Comparison of ENCODE assay signal across 25 mouse cellular contexts in the genomic region with DNA sequence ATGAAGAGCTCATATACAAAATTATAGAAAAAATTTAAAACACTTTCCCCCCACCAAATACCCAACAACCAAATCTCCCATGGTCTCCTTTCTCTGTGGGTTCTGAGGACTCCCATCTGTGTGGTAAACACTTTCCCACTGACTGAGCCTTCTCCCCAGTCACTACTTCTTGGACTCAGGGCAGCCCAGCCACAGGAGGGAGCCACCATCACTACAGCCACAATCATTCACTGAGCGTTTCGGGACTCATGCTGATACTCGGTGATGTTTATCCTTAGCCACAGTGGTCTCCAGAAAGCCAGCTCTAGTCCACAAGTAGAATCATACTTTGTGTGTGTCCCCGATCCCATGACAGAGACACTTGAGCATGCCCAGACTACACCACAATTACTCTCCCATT. TPM values are rescaled to one million over a fixed set of nuclear protein-coding genes. Genes with fewer than 3 reads are reported as not detected.
DNase-seq lines count a peak whose midpoint lies in the region; ATAC-seq and TF ChIP-seq lines count a peak whose summit lies in the region.
"Had no signal": no experiment of that assay in that cellular context is flagged by ENCODE, and none has a peak within 500 bp of the region (broad histone marks: within the 10 kb centered on the region; RNA-seq: fewer than 3 reads in every experiment).

No protein-coding gene starts in this region.

- no peak; the same call in none of the 2 replicates for TF ChIP-seq RAD21 in CH12.LX (IDR thresholded peaks at IDR 0.05; ENCODE audit: low read depth, low read length)

- ATAC-seq in hindbrain, postnatal 0 days, result no peak
- ATAC-seq in hindbrain, embryonic 14.5 days (ENCODE audit: low FRiP score), result no peak
- ATAC-seq in activated CD4-positive, CD25-positive, alpha-beta regulatory T cell, adult 4 months, result no peak
- ATAC-seq: forebrain, embryonic 13.5 days; forebrain, embryonic 15.5 days; forebrain, postnatal 0 days had no signal

- no peak for DNase-seq in hindbrain, postnatal 0 days (ENCODE audit: low spot score)
- no peak for DNase-seq in hindbrain, embryonic 14.5 days (ENCODE audit: low spot score)
- no peak for DNase-seq in CH12.LX (ENCODE audit: extremely low read depth)
- DNase-seq: adrenal gland, adult 8-10 months; adrenal gland, postnatal 14 days; adrenal gland, postnatal 36 days; cerebellum, adult 11-12 months; cerebellum, adult 2 months; cerebellum, adult 9-10 months; cerebellum, postnatal 10 days; cerebellum, postnatal 25 days; forebrain, postnatal 0 days had no signal

- no peaks in the 10 kb centered on the region for H3K36me3 ChIP-seq in hindbrain, postnatal 0 days (ENCODE audit: insufficient read depth, low read length)
- H3K36me3 ChIP-seq in hindbrain, embryonic 14.5 days (replicated peaks; ENCODE audit: control insufficient read depth, insufficient read depth), result no peaks in the 10 kb centered on the region
- H3K36me3 ChIP-seq in CH12.LX (replicated peaks in 1 of 2; ENCODE audit: control insufficient read depth in 1 of 2, insufficient read depth in 1 of 2, low read length in 1 of 2) (no peaks in the 10 kb centered on the region), ES-Bruce4 (ENCODE audit: control insufficient read depth, insufficient read depth, low read length, poor library complexity, severe bottlenecking) (no peaks in the 10 kb centered on the region)
- H3K36me3 ChIP-seq: embryonic facial prominence, embryonic 10.5 days; embryonic facial prominence, embryonic 12.5 days; forebrain, embryonic 15.5 days had no signal

- WGBS in hindbrain, postnatal 0 days, result 81% methylated on average over 4 of the region's 4 CpGs
- WGBS in hindbrain, embryonic 14.5 days, result 85% methylated on average over 4 of the region's 4 CpGs

- in situ Hi-C loops in CH12.LX (cut with MboI; ENCODE audit: low pct_ligation_motif_present, low pct_unique_long_range_greater_than_20kb, low sequenced_read_pairs), result loop anchor here (5.0 kb wide), 1 partner anchor 84 kb away; no protein-coding TSS in a partner anchor

- no peak for TF ChIP-seq POLR2A in CH12.LX (IDR thresholded peaks at IDR 0.05; ENCODE audit: low read depth, low read length)
- no peak for TF ChIP-seq POLR2A in ES-Bruce4 (IDR thresholded peaks at IDR 0.05; ENCODE audit: insufficient read depth, low read length)

- no peaks in the 10 kb centered on the region for H3K27me3 ChIP-seq in hindbrain, postnatal 0 days (ENCODE audit: insufficient read depth, low read length)
- H3K27me3 ChIP-seq in hindbrain, embryonic 14.5 days (ENCODE audit: control insufficient read depth, insufficient read depth, low read length), result no peaks in the 10 kb centered on the region
- H3K27me3 ChIP-seq in CH12.LX (replicated peaks) (no peaks in the 10 kb centered on the region), ES-Bruce4 (ENCODE audit: control insufficient read depth, insufficient read depth, low read length, poor library complexity, severe bottlenecking) (no peaks in the 10 kb centered on the region)
- H3K27me3 ChIP-seq: embryonic facial prominence, embryonic 12.5 days; forebrain, embryonic 13.5 days; forebrain, embryonic 15.5 days had no signal

- 0 out of 2 replicates have a peak, but pooled peaks have one; percentile 2 for TF ChIP-seq CTCF in hindbrain, postnatal 0 days (IDR thresholded peaks at IDR 0.05; ENCODE audit: low read depth)
- TF ChIP-seq CTCF in CH12.LX (conservative IDR thresholded peaks at IDR 0.05 in 1 of 2, IDR thresholded peaks at IDR 0.05 in 1 of 2; ENCODE audit: low read depth in 2 of 2, low read length in 2 of 2) (peak in 1 of 2 experiments; percentile 50; a peak in 2 of 4 replicates), ES-Bruce4 (IDR thresholded peaks at IDR 0.05; ENCODE audit: low read depth, low read length) (peak; percentile 17)

- no peaks in the 10 kb centered on the region for H3K9me3 ChIP-seq in hindbrain, postnatal 0 days (ENCODE audit: low read length)
- no peaks in the 10 kb centered on the region for H3K9me3 ChIP-seq in hindbrain, embryonic 14.5 days (ENCODE audit: control insufficient read depth, low read length)
- H3K9me3 ChIP-seq in CH12.LX (replicated peaks; ENCODE audit: low read length) (peaks cover 9% of the 10 kb centered on the region), ES-Bruce4 (replicated peaks; ENCODE audit: control insufficient read depth, insufficient read depth, low read length, poor library complexity, severe bottlenecking) (no peaks in the 10 kb centered on the region)
- H3K9me3 ChIP-seq: embryonic facial prominence, embryonic 10.5 days; embryonic facial prominence, embryonic 12.5 days; forebrain, embryonic 13.5 days; forebrain, embryonic 15.5 days had no signal

- H3K4me3 ChIP-seq in hindbrain, postnatal 0 days (ENCODE audit: low read length), result no peak overlapping the region
- no peak overlapping the region for H3K4me3 ChIP-seq in hindbrain, embryonic 14.5 days (replicated peaks; ENCODE audit: low read length)
- H3K4me3 ChIP-seq in CH12.LX (replicated peaks in 1 of 3; ENCODE audit: low read depth in 2 of 3, low read length in 2 of 3, poor library complexity in 1 of 3) (no peak overlapping the region), ES-Bruce4 (ENCODE audit: low read depth, low read length) (no peak overlapping the region)
- H3K4me3 ChIP-seq: embryonic facial prominence, embryonic 10.5 days; embryonic facial prominence, embryonic 12.5 days; forebrain, embryonic 13.5 days; forebrain, embryonic 15.5 days had no signal

- H3K4me1 ChIP-seq in hindbrain, postnatal 0 days (ENCODE audit: insufficient read depth, low read length), result no peaks in the 10 kb centered on the region
- H3K4me1 ChIP-seq in hindbrain, embryonic 14.5 days (replicated peaks; ENCODE audit: control insufficient read depth, insufficient read depth, low read length), result no peaks in the 10 kb centered on the region
- H3K4me1 ChIP-seq in CH12.LX (ENCODE audit: control insufficient read depth in 1 of 2, insufficient read depth in 2 of 2), result peaks cover 0 to 18% of the 10 kb centered on the region in 2 experiments; a peak in 3 of 4 replicates
- H3K4me1 ChIP-seq in ES-Bruce4 (ENCODE audit: control insufficient read depth, insufficient read depth, low read length), result no peaks in the 10 kb centered on the region
- H3K4me1 ChIP-seq: forebrain, embryonic 13.5 days; forebrain, embryonic 15.5 days had no signal

- no peak for TF ChIP-seq EP300 in CH12.LX (IDR thresholded peaks at IDR 0.05; ENCODE audit: low read length)
- TF ChIP-seq EP300 in ES-Bruce4 (IDR thresholded peaks at IDR 0.05; ENCODE audit: insufficient read depth, low read depth, low read length), result no peak

- no peak overlapping the region for H3K4me2 ChIP-seq in hindbrain, postnatal 0 days (ENCODE audit: low read depth, low read length)
- no peak overlapping the region for H3K4me2 ChIP-seq in hindbrain, embryonic 14.5 days (replicated peaks)
- no peak overlapping the region for H3K4me2 ChIP-seq in CH12.LX (ENCODE audit: insufficient read depth, low read depth, poor library complexity, severe bottlenecking)
- H3K4me2 ChIP-seq: embryonic facial prominence, embryonic 12.5 days; forebrain, embryonic 13.5 days; forebrain, embryonic 15.5 days had no signal

- no peaks in the 10 kb centered on the region for H3K79me2 ChIP-seq in CH12.LX (replicated peaks; ENCODE audit: control insufficient read depth, extremely low read depth, insufficient read depth, poor library complexity, severe bottlenecking)

- dilution Hi-C loops in CH12.LX (cut with MboI; ENCODE audit: extremely low pct_ligation_motif_present, extremely low pct_unique_long_range_greater_than_20kb, low sequenced_read_pairs), result no loop called here

- no peak overlapping the region for H3K27ac ChIP-seq in hindbrain, postnatal 0 days
- no peak overlapping the region for H3K27ac ChIP-seq in hindbrain, embryonic 14.5 days
- H3K27ac ChIP-seq in CH12.LX (ENCODE audit: insufficient read depth, low read depth), result no peak overlapping the region
- no peak overlapping the region for H3K27ac ChIP-seq in ES-Bruce4 (ENCODE audit: insufficient read depth, low read length)
- H3K27ac ChIP-seq: embryonic facial prominence, embryonic 10.5 days; embryonic facial prominence, embryonic 12.5 days; forebrain, embryonic 13.5 days; forebrain, embryonic 15.5 days had no signal

- H3K9ac ChIP-seq in hindbrain, postnatal 0 days (replicated peaks; ENCODE audit: low read length), result no peak overlapping the region
- no peak overlapping the region for H3K9ac ChIP-seq in hindbrain, embryonic 14.5 days
- no peak overlapping the region for H3K9ac ChIP-seq in CH12.LX (ENCODE audit: insufficient read depth, low read depth)
- no peak overlapping the region for H3K9ac ChIP-seq in ES-Bruce4 (ENCODE audit: low read depth, poor library complexity, severe bottlenecking)
- H3K9ac ChIP-seq: embryonic facial prominence, embryonic 12.5 days; forebrain, embryonic 13.5 days; forebrain, embryonic 15.5 days; forebrain, postnatal 0 days had no signal

RNA-seq across cellular contexts. Expression of a gene that starts 14.9 kb away (rescaled TPM):
- not detected in 2 replicates for total RNA-seq in hindbrain, postnatal 0 days (2014; rRNA removed)
- polyA plus RNA-seq in hindbrain, postnatal 0 days (2015; fragmentation: Nextera tagmentation; extraction: Ambion mirVana), result not detected in 2 replicates
- polyA plus RNA-seq in hindbrain, embryonic 14.5 days (2014; fragmentation: Nextera tagmentation; extraction: Ambion mirVana), result not detected in 2 replicates
- total RNA-seq in CH12.LX (2012; rRNA removed), result not detected in 2 replicates
- total RNA-seq in CH12.LX (2014; rRNA removed), result not detected in 2 replicates
- polyA plus RNA-seq in CH12.LX (2012; ENCODE audit: insufficient read length, low read depth), result 0.19 TPM in 1 of 2 replicates, not detected in the other
- not detected in 2 replicates for polyA plus RNA-seq in ES-Bruce4 (2011; ENCODE audit: insufficient read depth, insufficient read length, low read depth, missing spikeins)
- under 1 TPM in 1 of 2 experiments, not detected in 1; 0.44 TPM for polyA plus RNA-seq in activated CD4-positive, CD25-positive, alpha-beta regulatory T cell, adult 4 months (2017; shearing (Covaris generic))
- total RNA-seq: adrenal gland, adult 18-20 months; adrenal gland, adult 8-10 months; adrenal gland, postnatal 14 days; adrenal gland, postnatal 36 days; ES-E14; forebrain, postnatal 0 days; MEL had no signal
- polyA plus RNA-seq: C2C12; cerebellum, adult 2 months; cortical plate, adult 2 months; embryonic facial prominence, embryonic 10.5 days; embryonic facial prominence, embryonic 12.5 days; embryonic facial prominence, embryonic 14.5 days; forebrain, embryonic 11.5 days; forebrain, embryonic 13.5 days; forebrain, embryonic 15.5 days; forebrain, postnatal 0 days had no signal

RNA-seq across cellular contexts. Expression of a gene that starts 22.4 kb away (rescaled TPM):
- total RNA-seq in hindbrain, postnatal 0 days (2014; rRNA removed), result 1.2 TPM in 1 of 2 replicates, not detected in the other
- polyA plus RNA-seq in hindbrain, postnatal 0 days (2015; fragmentation: Nextera tagmentation; extraction: Ambion mirVana), result 0.30 and 0.36 TPM in 2 replicates
- polyA plus RNA-seq in hindbrain, embryonic 14.5 days (2014; fragmentation: Nextera tagmentation; extraction: Ambion mirVana), result 0.19 and 0.20 TPM in 2 replicates
- total RNA-seq in CH12.LX (2012; rRNA removed) (not detected in 2 replicates), CH12.LX (2014; rRNA removed) (not detected in 2 replicates)
- polyA plus RNA-seq in CH12.LX (2012; ENCODE audit: insufficient read length, low read depth) (not detected in 2 replicates), ES-Bruce4 (2011; ENCODE audit: insufficient read depth, insufficient read length, low read depth, missing spikeins) (1.8 and 2.2 TPM in 2 replicates)
- not detected for polyA plus RNA-seq in activated CD4-positive, CD25-positive, alpha-beta regulatory T cell, adult 4 months (2017; shearing (Covaris generic))
- total RNA-seq: adrenal gland, adult 18-20 months; adrenal gland, adult 8-10 months; adrenal gland, postnatal 14 days; adrenal gland, postnatal 36 days; forebrain, postnatal 0 days; MEL had no signal
- polyA plus RNA-seq: C2C12; cortical plate, adult 2 months; forebrain, embryonic 11.5 days; forebrain, embryonic 13.5 days; forebrain, embryonic 15.5 days had no signal

RNA-seq across cellular contexts. Expression of a gene that starts 47.7 kb away (rescaled TPM):
- not detected in 2 replicates for total RNA-seq in hindbrain, postnatal 0 days (2014; rRNA removed)
- 0.09 TPM in 1 of 2 replicates, not detected in the other for polyA plus RNA-seq in hindbrain, postnatal 0 days (2015; fragmentation: Nextera tagmentation; extraction: Ambion mirVana)
- not detected in 2 replicates for polyA plus RNA-seq in hindbrain, embryonic 14.5 days (2014; fragmentation: Nextera tagmentation; extraction: Ambion mirVana)
- total RNA-seq in CH12.LX (2012; rRNA removed) (not detected in 2 replicates), CH12.LX (2014; rRNA removed) (not detected in 2 replicates)
- polyA plus RNA-seq in CH12.LX (2012; ENCODE audit: insufficient read length, low read depth) (not detected in 2 replicates), ES-Bruce4 (2011; ENCODE audit: insufficient read depth, insufficient read length, low read depth, missing spikeins) (not detected in 2 replicates)
- under 1 TPM in 1 of 2 experiments, not detected in 1; 0.34 TPM for polyA plus RNA-seq in activated CD4-positive, CD25-positive, alpha-beta regulatory T cell, adult 4 months (2017; shearing (Covaris generic))
- total RNA-seq: adrenal gland, adult 18-20 months; adrenal gland, adult 8-10 months; adrenal gland, postnatal 14 days; adrenal gland, postnatal 36 days; ES-E14; forebrain, postnatal 0 days; MEL had no signal
- polyA plus RNA-seq: C2C12; cerebellum, adult 2 months; cortical plate, adult 2 months; embryonic facial prominence, embryonic 10.5 days; embryonic facial prominence, embryonic 12.5 days; embryonic facial prominence, embryonic 14.5 days; forebrain, embryonic 11.5 days; forebrain, embryonic 13.5 days; forebrain, embryonic 15.5 days; forebrain, postnatal 0 days had no signal

RNA-seq across cellular contexts. Expression of a gene that starts 53.5 kb away (rescaled TPM):
- total RNA-seq in hindbrain, postnatal 0 days (2014; rRNA removed), result 0.25 and 0.63 TPM in 2 replicates
- 6.7 and 6.9 TPM in 2 replicates for polyA plus RNA-seq in hindbrain, postnatal 0 days (2015; fragmentation: Nextera tagmentation; extraction: Ambion mirVana)
- 5.5 and 6.8 TPM in 2 replicates for polyA plus RNA-seq in hindbrain, embryonic 14.5 days (2014; fragmentation: Nextera tagmentation; extraction: Ambion mirVana)
- total RNA-seq in CH12.LX (2012; rRNA removed) (172 and 205 TPM in 2 replicates), CH12.LX (2014; rRNA removed) (133 and 155 TPM in 2 replicates)
- polyA plus RNA-seq in CH12.LX (2012; ENCODE audit: insufficient read length, low read depth) (84.9 and 93.4 TPM in 2 replicates), ES-Bruce4 (2011; ENCODE audit: insufficient read depth, insufficient read length, low read depth, missing spikeins) (3.2 and 5.6 TPM in 2 replicates)
- polyA plus RNA-seq in activated CD4-positive, CD25-positive, alpha-beta regulatory T cell, adult 4 months (2017; shearing (Covaris generic)), result 100 to 1,000 TPM; 175 to 257 TPM
- polyA plus RNA-seq: C2C12 had no signal
